Comparison of ENCODE assay signal across 20 mouse cellular contexts in genomic region chr16:73991212-73991611, GRCm38 (mm10).
DNase-seq lines count a peak whose midpoint lies in the region; ATAC-seq and TF ChIP-seq lines count a peak whose summit lies in the region.
"Had no signal": no experiment of that assay in that cellular context is flagged by ENCODE, and none has a peak within 500 bp of the region (broad histone marks: within the 10 kb centered on the region; RNA-seq: fewer than 3 reads in every experiment).

No protein-coding gene starts in this region.

- H3K4me2 ChIP-seq in midbrain, embryonic 13.5 days (replicated peaks), result no peak overlapping the region
- H3K4me2 ChIP-seq in midbrain, postnatal 0 days (ENCODE audit: low read depth, low read length, poor library complexity, severe bottlenecking), result no peak overlapping the region
- H3K4me2 ChIP-seq in forebrain, embryonic 16.5 days (ENCODE audit: low read length), result no peak overlapping the region
- H3K4me2 ChIP-seq: heart, embryonic 13.5 days; hindbrain, embryonic 14.5 days had no signal

- no peaks in the 10 kb centered on the region for H3K9me3 ChIP-seq in midbrain, embryonic 13.5 days
- H3K9me3 ChIP-seq in midbrain, postnatal 0 days (ENCODE audit: low read length), result no peaks in the 10 kb centered on the region
- H3K9me3 ChIP-seq in embryonic facial prominence, embryonic 10.5 days, result no peaks in the 10 kb centered on the region
- no peaks in the 10 kb centered on the region for H3K9me3 ChIP-seq in forebrain, embryonic 16.5 days (ENCODE audit: control insufficient read depth, low read length)
- H3K9me3 ChIP-seq: heart, embryonic 13.5 days had no signal

- no peak for DNase-seq in frontal cortex, postnatal 36 days (ENCODE audit: low spot score in 2 of 2)
- no peak for DNase-seq in midbrain, postnatal 0 days (ENCODE audit: low spot score)
- DNase-seq in embryonic facial prominence, embryonic 10.5 days (ENCODE audit: low spot score), result peak; percentile 9
- DNase-seq in urinary bladder, adult 18-20 months (ENCODE audit: low spot score in 2 of 2), result no peak
- DNase-seq in left cerebral cortex, adult 9 months (ENCODE audit: low spot score in 2 of 2), result no peak
- DNase-seq: adrenal gland, adult 2 months; adrenal gland, postnatal 25 days; cerebellum, adult 11-12 months; cerebellum, adult 9-10 months; cerebellum, postnatal 25 days; gastrocnemius, postnatal 36 days; heart, adult 11 months; heart, postnatal 36 days; kidney, adult 2 months had no signal

- no peak for TF ChIP-seq CTCF in midbrain, postnatal 0 days (IDR thresholded peaks at IDR 0.05)

- WGBS in midbrain, embryonic 13.5 days, result 43% methylated on average over 6 of the region's 6 CpGs
- 56% methylated on average over 6 of the region's 6 CpGs for WGBS in midbrain, postnatal 0 days
- 59% methylated on average over 6 of the region's 6 CpGs for WGBS in embryonic facial prominence, embryonic 10.5 days
- 34% methylated on average over 6 of the region's 6 CpGs for WGBS in forebrain, embryonic 16.5 days

- no peak overlapping the region; the same call in 1 of the 2 replicates for H3K27ac ChIP-seq in midbrain, embryonic 13.5 days
- no peak overlapping the region for H3K27ac ChIP-seq in midbrain, postnatal 0 days (ENCODE audit: low read depth, low read length)
- no peak overlapping the region for H3K27ac ChIP-seq in embryonic facial prominence, embryonic 10.5 days (replicated peaks)
- peak overlapping the region; percentile 44; the same call in 1 of the 2 replicates for H3K27ac ChIP-seq in forebrain, embryonic 16.5 days (ENCODE audit: low read length)
- H3K27ac ChIP-seq: heart, embryonic 13.5 days; hindbrain, embryonic 14.5 days had no signal

- no peaks in the 10 kb centered on the region for H3K27me3 ChIP-seq in midbrain, embryonic 13.5 days
- no peaks in the 10 kb centered on the region for H3K27me3 ChIP-seq in midbrain, postnatal 0 days (ENCODE audit: insufficient read depth, low read length)
- H3K27me3 ChIP-seq in embryonic facial prominence, embryonic 10.5 days (replicated peaks; ENCODE audit: low read depth, poor library complexity, severe bottlenecking), result no peaks in the 10 kb centered on the region
- H3K27me3 ChIP-seq in forebrain, embryonic 16.5 days (replicated peaks; ENCODE audit: control insufficient read depth, insufficient read depth, low read length), result no peaks in the 10 kb centered on the region
- H3K27me3 ChIP-seq: heart, embryonic 13.5 days had no signal

- H3K4me3 ChIP-seq in midbrain, embryonic 13.5 days (replicated peaks), result no peak overlapping the region
- no peak overlapping the region for H3K4me3 ChIP-seq in midbrain, postnatal 0 days (ENCODE audit: low read depth, low read length)
- H3K4me3 ChIP-seq in embryonic facial prominence, embryonic 10.5 days, result no peak overlapping the region
- H3K4me3 ChIP-seq in forebrain, embryonic 16.5 days (replicated peaks; ENCODE audit: low read length), result no peak overlapping the region
- H3K4me3 ChIP-seq: heart, embryonic 13.5 days had no signal

- H3K9ac ChIP-seq in midbrain, embryonic 13.5 days (replicated peaks), result no peak overlapping the region
- no peak overlapping the region for H3K9ac ChIP-seq in midbrain, postnatal 0 days (replicated peaks; ENCODE audit: low read length, poor library complexity, severe bottlenecking)
- no peak overlapping the region for H3K9ac ChIP-seq in forebrain, embryonic 16.5 days (replicated peaks; ENCODE audit: low read depth, low read length)
- H3K9ac ChIP-seq: heart, embryonic 13.5 days; hindbrain, embryonic 14.5 days had no signal

- H3K4me1 ChIP-seq in midbrain, embryonic 13.5 days (replicated peaks), result no peaks in the 10 kb centered on the region
- H3K4me1 ChIP-seq in midbrain, postnatal 0 days (ENCODE audit: insufficient read depth, low read length), result no peaks in the 10 kb centered on the region
- no peaks in the 10 kb centered on the region for H3K4me1 ChIP-seq in embryonic facial prominence, embryonic 10.5 days
- H3K4me1 ChIP-seq in forebrain, embryonic 16.5 days (replicated peaks; ENCODE audit: control insufficient read depth, insufficient read depth, low read length), result 0 out of 2 replicates have a peak, but pooled peaks cover 3% of the 10 kb centered on the region
- H3K4me1 ChIP-seq: heart, embryonic 13.5 days had no signal

- H3K36me3 ChIP-seq in midbrain, embryonic 13.5 days, result no peaks in the 10 kb centered on the region
- no peaks in the 10 kb centered on the region for H3K36me3 ChIP-seq in midbrain, postnatal 0 days (ENCODE audit: insufficient read depth, low read length)
- H3K36me3 ChIP-seq in embryonic facial prominence, embryonic 10.5 days (replicated peaks), result no peaks in the 10 kb centered on the region
- H3K36me3 ChIP-seq in forebrain, embryonic 16.5 days (ENCODE audit: control insufficient read depth, insufficient read depth), result no peaks in the 10 kb centered on the region
- H3K36me3 ChIP-seq: heart, embryonic 13.5 days had no signal

- ATAC-seq in frontal cortex, adult (ENCODE audit: low TSS enrichment), result peak; percentile 34; the same call in 1 of the 2 replicates
- ATAC-seq in midbrain, embryonic 13.5 days, result peak; percentile 58; the same call in 1 of the 2 replicates
- ATAC-seq in midbrain, postnatal 0 days (ENCODE audit: low FRiP score), result no peak
- peak; percentile 73 for ATAC-seq in forebrain, embryonic 16.5 days
- ATAC-seq: intestine, embryonic 16.5 days had no signal
